Mouse (Mus musculus) cerebellum, adult (tissue): Measurements from ENCODE around the gene Myo1c.
A peak's percentile ranks its signal among the peaks of the same experiment; 100 is the strongest.

Experiments used
- ATAC-seq: cut with Nextera tagmentation; 2 replicates; pipeline ENCODE4 v1.9.2; 2017; ENCODE audit warnings: mild to moderate bottlenecking, moderate library complexity, mixed read lengths; ENCODE audit not compliant: insufficient number of reproducible peaks, low FRiP score, low TSS enrichment

The Myo1c gene

GRCm38 (mm10) chr11:75650311-75650710 is at the start of gene Myo1c:
Gene Myo1c, plus strand, starts transcription at chr11:75650504.
- ATAC-seq = no peak

- no peak for ATAC-seq
Measured at GRCm38 (mm10) chr11:75604826-75605225, 45.5 kb upstream of the Myo1c start.

- no peak for ATAC-seq
Measured at GRCm38 (mm10) chr11:75605318-75605717, 45.0 kb upstream of the Myo1c start.

- no peak for ATAC-seq
Measured at GRCm38 (mm10) chr11:75608776-75609175, 41.5 kb upstream of the Myo1c start.

GRCm38 (mm10) chr11:75610021-75610420 is 40.3 kb upstream of the Myo1c start:
- ATAC-seq = no peak

- ATAC-seq = no peak
Measured at GRCm38 (mm10) chr11:75614769-75615168, 35.5 kb upstream of the Myo1c start.

- ATAC-seq = no peak
Measured at GRCm38 (mm10) chr11:75615556-75615955, 34.7 kb upstream of the Myo1c start.

- no peak for ATAC-seq
Measured at GRCm38 (mm10) chr11:75619133-75619532, 31.2 kb upstream of the Myo1c start.

GRCm38 (mm10) chr11:75620136-75620780 is 30.0 kb upstream of the Myo1c start:
- ATAC-seq = peak; percentile 72; the same call in 1 of the 2 replicates

- no peak for ATAC-seq
Measured at GRCm38 (mm10) chr11:75621426-75621825, 28.9 kb upstream of the Myo1c start.

- no peak for ATAC-seq
Measured at GRCm38 (mm10) chr11:75622588-75623329, 27.5 kb upstream of the Myo1c start.

- ATAC-seq = no peak
Measured at GRCm38 (mm10) chr11:75624102-75624554, 26.2 kb upstream of the Myo1c start.

GRCm38 (mm10) chr11:75625820-75626219 is 24.5 kb upstream of the Myo1c start:
- no peak for ATAC-seq

- ATAC-seq = no peak
Measured at GRCm38 (mm10) chr11:75630098-75630497, 20.2 kb upstream of the Myo1c start.

- peak; percentile 96 for ATAC-seq
Measured at GRCm38 (mm10) chr11:75630645-75631229, 19.6 kb upstream of the Myo1c start, which contains the start of gene Inpp5k. Gene Inpp5k, plus strand, starts transcription at chr11:75630988.

GRCm38 (mm10) chr11:75631561-75632225 is 18.6 kb upstream of the Myo1c start:
- no peak for ATAC-seq

- no peak for ATAC-seq
Measured at GRCm38 (mm10) chr11:75632921-75633320, 17.4 kb upstream of the Myo1c start.

GRCm38 (mm10) chr11:75634801-75635200 is 15.5 kb upstream of the Myo1c start:
- ATAC-seq = no peak

GRCm38 (mm10) chr11:75635315-75635714 is 15.0 kb upstream of the Myo1c start:
- ATAC-seq = no peak

GRCm38 (mm10) chr11:75643323-75643722 is 7.0 kb upstream of the Myo1c start:
- ATAC-seq = no peak

GRCm38 (mm10) chr11:75644684-75645083 is 5.6 kb upstream of the Myo1c start:
- ATAC-seq = no peak
